Mouse (Mus musculus): ENCODE data around the gene Kif3c. TPM values are rescaled to one million over a fixed set of nuclear protein-coding genes. Genes with fewer than 3 reads are reported as not detected.

Kif3c gene
- polyA plus RNA-seq, 1 experiment: 1.0 TPM

- peaks cover 9% of the 10 kb centered on the region for H3K4me1 ChIP-seq (ENCODE audit: control insufficient read depth, insufficient read depth, low read length)
- no peaks in the 10 kb centered on the region for H3K36me3 ChIP-seq (ENCODE audit: control insufficient read depth, insufficient read depth, low read length)
- H3K27me3 ChIP-seq (ENCODE audit: control insufficient read depth, insufficient read depth, low read length): no peaks in the 10 kb centered on the region
- TF ChIP-seq POLR2A (IDR thresholded peaks at IDR 0.05; ENCODE audit: control insufficient read depth, low read depth, low read length) (no peak), CTCF (IDR thresholded peaks at IDR 0.05; ENCODE audit: control insufficient read depth, insufficient read depth, insufficient replicate concordance, low read depth, low read length) (no peak)
- no peak overlapping the region for H3K27ac ChIP-seq (ENCODE audit: control insufficient read depth, insufficient read depth, low read depth, low read length)
- no peak overlapping the region for H3K4me3 ChIP-seq (ENCODE audit: control insufficient read depth, low read depth, low read length)
These were observed 19.9 kb downstream of the Kif3c start for GRCm38 (mm10) chr12:3384860-3385259.

- no peaks in the 10 kb centered on the region for H3K36me3 ChIP-seq (ENCODE audit: control insufficient read depth, insufficient read depth, low read length)
- no peak overlapping the region for H3K4me3 ChIP-seq (ENCODE audit: control insufficient read depth, low read depth, low read length)
- TF ChIP-seq POLR2A (IDR thresholded peaks at IDR 0.05; ENCODE audit: control insufficient read depth, low read depth, low read length): no peak
- TF ChIP-seq CTCF (IDR thresholded peaks at IDR 0.05; ENCODE audit: control insufficient read depth, insufficient read depth, insufficient replicate concordance, low read depth, low read length): no peak
- peaks cover 9% of the 10 kb centered on the region for H3K4me1 ChIP-seq (ENCODE audit: control insufficient read depth, insufficient read depth, low read length)
- H3K27me3 ChIP-seq (ENCODE audit: control insufficient read depth, insufficient read depth, low read length): no peaks in the 10 kb centered on the region
- H3K27ac ChIP-seq (ENCODE audit: control insufficient read depth, insufficient read depth, low read depth, low read length): no peak overlapping the region
These were observed 20.3 kb downstream of the Kif3c start for GRCm38 (mm10) chr12:3385271-3385670.

GRCm38 (mm10) chr12:3385940-3386339 lies 21.0 kb downstream of the Kif3c start:
- Histone ChIP-seq H3K4me1 (ENCODE audit: control insufficient read depth, insufficient read depth, low read length) (peaks cover 9% of the 10 kb centered on the region), H3K27me3 (ENCODE audit: control insufficient read depth, insufficient read depth, low read length) (no peaks in the 10 kb centered on the region), H3K4me3 (ENCODE audit: control insufficient read depth, low read depth, low read length) (no peak overlapping the region), H3K36me3 (ENCODE audit: control insufficient read depth, insufficient read depth, low read length) (no peaks in the 10 kb centered on the region), H3K27ac (ENCODE audit: control insufficient read depth, insufficient read depth, low read depth, low read length) (no peak overlapping the region)
- TF ChIP-seq CTCF (IDR thresholded peaks at IDR 0.05; ENCODE audit: control insufficient read depth, insufficient read depth, insufficient replicate concordance, low read depth, low read length) (no peak), POLR2A (IDR thresholded peaks at IDR 0.05; ENCODE audit: control insufficient read depth, low read depth, low read length) (no peak)

GRCm38 (mm10) chr12:3387891-3388290 lies 23.0 kb downstream of the Kif3c start:
- Histone ChIP-seq H3K4me3 (ENCODE audit: control insufficient read depth, low read depth, low read length) (no peak overlapping the region; the same call in 1 of the 2 replicates), H3K4me1 (ENCODE audit: control insufficient read depth, insufficient read depth, low read length) (peaks cover 9% of the 10 kb centered on the region), H3K27ac (ENCODE audit: control insufficient read depth, insufficient read depth, low read depth, low read length) (no peak overlapping the region), H3K27me3 (ENCODE audit: control insufficient read depth, insufficient read depth, low read length) (no peaks in the 10 kb centered on the region), H3K36me3 (ENCODE audit: control insufficient read depth, insufficient read depth, low read length) (no peaks in the 10 kb centered on the region)
- TF ChIP-seq CTCF (IDR thresholded peaks at IDR 0.05; ENCODE audit: control insufficient read depth, insufficient read depth, insufficient replicate concordance, low read depth, low read length) (no peak), POLR2A (IDR thresholded peaks at IDR 0.05; ENCODE audit: control insufficient read depth, low read depth, low read length) (no peak)

- Histone ChIP-seq H3K27ac (ENCODE audit: control insufficient read depth, insufficient read depth, low read depth, low read length) (no peak overlapping the region), H3K36me3 (ENCODE audit: control insufficient read depth, insufficient read depth, low read length) (no peaks in the 10 kb centered on the region), H3K27me3 (ENCODE audit: control insufficient read depth, insufficient read depth, low read length) (no peaks in the 10 kb centered on the region), H3K4me3 (ENCODE audit: control insufficient read depth, low read depth, low read length) (no peak overlapping the region), H3K4me1 (ENCODE audit: control insufficient read depth, insufficient read depth, low read length) (peaks cover 9% of the 10 kb centered on the region)
- TF ChIP-seq POLR2A (IDR thresholded peaks at IDR 0.05; ENCODE audit: control insufficient read depth, low read depth, low read length) (no peak), CTCF (IDR thresholded peaks at IDR 0.05; ENCODE audit: control insufficient read depth, insufficient read depth, insufficient replicate concordance, low read depth, low read length) (no peak)
These were observed 24.5 kb downstream of the Kif3c start for GRCm38 (mm10) chr12:3389394-3389793.

GRCm38 (mm10) chr12:3390071-3390470 lies 25.1 kb downstream of the Kif3c start:
- no peaks in the 10 kb centered on the region for H3K36me3 ChIP-seq (ENCODE audit: control insufficient read depth, insufficient read depth, low read length)

GRCm38 (mm10) chr12:3390577-3391262 lies 25.8 kb downstream of the Kif3c start:
- Histone ChIP-seq H3K4me3 (ENCODE audit: control insufficient read depth, low read depth, low read length) (no peak overlapping the region), H3K36me3 (ENCODE audit: control insufficient read depth, insufficient read depth, low read length) (no peaks in the 10 kb centered on the region), H3K27ac (ENCODE audit: control insufficient read depth, insufficient read depth, low read depth, low read length) (no peak overlapping the region), H3K4me1 (ENCODE audit: control insufficient read depth, insufficient read depth, low read length) (peaks cover 9% of the 10 kb centered on the region), H3K27me3 (ENCODE audit: control insufficient read depth, insufficient read depth, low read length) (no peaks in the 10 kb centered on the region)
- TF ChIP-seq CTCF (IDR thresholded peaks at IDR 0.05; ENCODE audit: control insufficient read depth, insufficient read depth, insufficient replicate concordance, low read depth, low read length) (peak; percentile 96), POLR2A (IDR thresholded peaks at IDR 0.05; ENCODE audit: control insufficient read depth, low read depth, low read length) (no peak)

More at GRCm38 (mm10) chr12:3390071-3390470, 25.1 kb downstream of the Kif3c start:
- Histone ChIP-seq H3K27me3 (ENCODE audit: control insufficient read depth, insufficient read depth, low read length) (no peaks in the 10 kb centered on the region), H3K27ac (ENCODE audit: control insufficient read depth, insufficient read depth, low read depth, low read length) (no peak overlapping the region), H3K4me3 (ENCODE audit: control insufficient read depth, low read depth, low read length) (no peak overlapping the region), H3K4me1 (ENCODE audit: control insufficient read depth, insufficient read depth, low read length) (peaks cover 9% of the 10 kb centered on the region)
- TF ChIP-seq CTCF (IDR thresholded peaks at IDR 0.05; ENCODE audit: control insufficient read depth, insufficient read depth, insufficient replicate concordance, low read depth, low read length): no peak
- TF ChIP-seq POLR2A (IDR thresholded peaks at IDR 0.05; ENCODE audit: control insufficient read depth, low read depth, low read length): no peak

All from testis, adult 2 months (tissue).